Mouse (Mus musculus) MEL (cell line): ENCODE results near the gene Klhl22. TPM values are rescaled to one million over a fixed set of nuclear protein-coding genes. Genes with fewer than 3 reads are reported as not detected.

Experiments
- DNase-seq: peaks from one replicate; pipeline ENCODE4 v3.0.0; 2011; ENCODE audit warnings: low read depth, low spot score
- H3K27ac ChIP-seq: 2 replicates; pipeline ENCODE4 v1.5.1; 2012; ENCODE audit warnings: low read depth, mild to moderate bottlenecking, control low read depth, low read length, moderate library complexity; ENCODE audit not compliant: control insufficient read depth
- H3K27me3 ChIP-seq, 2 experiments: fragments of 150-350 bp in 1 of 2; sonication (generic) in 1 of 2; 2 replicates each; pipeline ENCODE4 v1.6.1; 2012; ENCODE audit warnings: low read length in 2 of 2, mild to moderate bottlenecking in 2 of 2, improper control_type of control experiment in 1 of 2, moderate library complexity in 1 of 2; ENCODE audit not compliant: insufficient read depth in 2 of 2, control insufficient read depth in 1 of 2
- H3K36me3 ChIP-seq, 2 experiments: 2 replicates each; pipeline ENCODE4 v1.6.1; 2012 to 2014; ENCODE audit warnings: low read length in 2 of 2, improper control_type of control experiment in 1 of 2, inconsistent platforms in 1 of 2, mild to moderate bottlenecking in 1 of 2; ENCODE audit not compliant: insufficient read depth in 2 of 2, control insufficient read depth in 1 of 2
- H3K4me1 ChIP-seq, 2 experiments: fragments of 150-350 bp in 1 of 2; sonication (generic) in 1 of 2; 2 replicates each; pipeline ENCODE4 v1.6.1; 2012; ENCODE audit warnings: low read length in 2 of 2, improper control_type of control experiment in 1 of 2, mild to moderate bottlenecking in 1 of 2; ENCODE audit not compliant: insufficient read depth in 2 of 2, control insufficient read depth in 1 of 2
- H3K4me3 ChIP-seq, 2 experiments: fragments of 150-350 bp in 1 of 2; sonication (generic) in 1 of 2; 2 replicates each; pipeline ENCODE4 v1.5.1; 2012; ENCODE audit warnings: low read depth in 2 of 2, low read length in 2 of 2, mild to moderate bottlenecking in 2 of 2, moderate library complexity in 2 of 2, control low read depth in 1 of 2, improper control_type of control experiment in 1 of 2; ENCODE audit not compliant: control insufficient read depth in 1 of 2, insufficient read depth in 1 of 2
- H3K79me2 ChIP-seq: 2 replicates; pipeline ENCODE4 v1.6.1; 2012; ENCODE audit warnings: mild to moderate bottlenecking, low read length, moderate library complexity; ENCODE audit not compliant: control insufficient read depth, poor library complexity, insufficient read depth
- H3K9ac ChIP-seq: 2 replicates; pipeline ENCODE4 v1.6.1; 2012; ENCODE audit warnings: low read depth, mild to moderate bottlenecking, control low read depth, low read length, moderate library complexity; ENCODE audit not compliant: control insufficient read depth, poor library complexity, severe bottlenecking
- H3K9me3 ChIP-seq: fragments of 150-350 bp; sonication (generic); replicated peaks from 2 replicates; pipeline ENCODE4 v1.6.1; 2012; ENCODE audit warnings: mild to moderate bottlenecking, low read length, improper control_type of control experiment, moderate library complexity; ENCODE audit not compliant: insufficient read depth
- BHLHE40 ChIP-seq: IDR thresholded peaks from 2 replicates; pipeline ENCODE4 v1.6.1; 2012; ENCODE audit warnings: low read depth, mild to moderate bottlenecking, inconsistent platforms, low read length, improper control_type of control experiment, borderline replicate concordance
- CTCF ChIP-seq, 3 experiments: IDR thresholded peaks in 2 of 3; conservative IDR thresholded peaks in 1 of 3; 2 replicates each; pipeline ENCODE4 v1.5.1; 2011 to 2012; ENCODE audit warnings: low read length in 3 of 3, low read depth in 2 of 3, mild to moderate bottlenecking in 2 of 3, improper control_type of control experiment in 1 of 3, inconsistent platforms in 1 of 3, mixed read lengths in 1 of 3, moderate library complexity in 1 of 3; ENCODE audit not compliant: control insufficient read depth in 1 of 3, insufficient read depth in 1 of 3, poor library complexity in 1 of 3, severe bottlenecking in 1 of 3
- ELF1 ChIP-seq: IDR thresholded peaks from 2 replicates; pipeline ENCODE4 v1.6.1; 2014; ENCODE audit warnings: low read depth, mild to moderate bottlenecking, inconsistent platforms, low read length, improper control_type of control experiment, moderate library complexity
- ETS1 ChIP-seq: IDR thresholded peaks from 2 replicates; pipeline ENCODE4 v1.6.1; 2012; ENCODE audit warnings: low read depth, mild to moderate bottlenecking, inconsistent platforms, low read length, improper control_type of control experiment, moderate library complexity
- GATA1 ChIP-seq: IDR thresholded peaks from 2 replicates; pipeline ENCODE4 v1.6.1; 2011; ENCODE audit warnings: low read depth, low read length, improper control_type of control experiment
- HCFC1 ChIP-seq: IDR thresholded peaks from 2 replicates; pipeline ENCODE4 v1.6.1; 2012; ENCODE audit warnings: low read depth, mild to moderate bottlenecking, inconsistent platforms, low read length, improper control_type of control experiment, moderate library complexity
- KAT2A ChIP-seq: conservative IDR thresholded peaks from 2 replicates; pipeline ENCODE4 v1.6.1; 2012; ENCODE audit warnings: low read depth, low read length, improper control_type of control experiment, inconsistent platforms
- MYB ChIP-seq: IDR thresholded peaks from 2 replicates; pipeline ENCODE4 v1.6.1; 2011; ENCODE audit warnings: mild to moderate bottlenecking, low read depth, low read length, improper control_type of control experiment
- NELFE ChIP-seq: IDR thresholded peaks from 2 replicates; pipeline ENCODE4 v1.6.1; 2011; ENCODE audit warnings: low read depth, low read length, improper control_type of control experiment
- NRF1 ChIP-seq: IDR thresholded peaks from 2 replicates; pipeline ENCODE4 v1.6.1; 2014; ENCODE audit warnings: low read depth, mild to moderate bottlenecking, inconsistent platforms, low read length, improper control_type of control experiment, moderate library complexity; ENCODE audit not compliant: poor library complexity, insufficient read depth, severe bottlenecking
- SMC3 ChIP-seq: IDR thresholded peaks from 2 replicates; pipeline ENCODE4 v1.6.1; 2011; ENCODE audit warnings: low read depth, low read length, improper control_type of control experiment
- TAL1 ChIP-seq: IDR thresholded peaks from 2 replicates; pipeline ENCODE4 v1.6.1; 2012; ENCODE audit warnings: mild to moderate bottlenecking, inconsistent platforms, low read length, moderate library complexity, mixed read lengths
- TCF12 ChIP-seq: IDR thresholded peaks from 2 replicates; pipeline ENCODE4 v1.6.1; 2014; ENCODE audit warnings: low read depth, mild to moderate bottlenecking, inconsistent platforms, low read length, improper control_type of control experiment, moderate library complexity
- USF1 ChIP-seq: IDR thresholded peaks from 2 replicates; pipeline ENCODE4 v1.6.1; 2014; ENCODE audit warnings: low read depth, mild to moderate bottlenecking, inconsistent platforms, low read length, improper control_type of control experiment, moderate library complexity
- ZC3H11A ChIP-seq: IDR thresholded peaks from 2 replicates; pipeline ENCODE4 v1.6.1; 2012; ENCODE audit warnings: low read depth, mild to moderate bottlenecking, inconsistent platforms, low read length, improper control_type of control experiment
- ZKSCAN1 ChIP-seq: IDR thresholded peaks from 2 replicates; pipeline ENCODE4 v1.6.1; 2012; ENCODE audit warnings: low read depth, mild to moderate bottlenecking, inconsistent platforms, low read length, improper control_type of control experiment, moderate library complexity
- ZNF384 ChIP-seq: IDR thresholded peaks from 2 replicates; pipeline ENCODE4 v1.6.1; 2012; ENCODE audit warnings: low read depth, mild to moderate bottlenecking, inconsistent platforms, low read length, improper control_type of control experiment
- polyA plus RNA-seq, 2 experiments: library from polyadenylated mRNA; stranded (reverse) in 1 of 2; unstranded in 1 of 2; fragments of >175 nt in 1 of 2; fragments of >200 nt in 1 of 2; gene quantifications; 2 replicates each; pipeline versions ENCODE4 v1.2.1 to v1.2.4; 2012; ENCODE audit warnings: low replicate concordance in 2 of 2, low read depth in 1 of 2; ENCODE audit not compliant: insufficient read length in 2 of 2, insufficient read depth in 1 of 2, missing spikeins in 1 of 2
- total RNA-seq: library from RNA; depleted of rRNA; stranded (reverse); fragments of 300-350 nt; gene quantifications from 2 replicates; pipeline ENCODE4 v1.2.3, GENCODE M21; 2012

Gene Klhl22
- total and polyA plus RNA-seq, 3 experiments: 82.4 to 191 (median 97.0) TPM

DNA sequence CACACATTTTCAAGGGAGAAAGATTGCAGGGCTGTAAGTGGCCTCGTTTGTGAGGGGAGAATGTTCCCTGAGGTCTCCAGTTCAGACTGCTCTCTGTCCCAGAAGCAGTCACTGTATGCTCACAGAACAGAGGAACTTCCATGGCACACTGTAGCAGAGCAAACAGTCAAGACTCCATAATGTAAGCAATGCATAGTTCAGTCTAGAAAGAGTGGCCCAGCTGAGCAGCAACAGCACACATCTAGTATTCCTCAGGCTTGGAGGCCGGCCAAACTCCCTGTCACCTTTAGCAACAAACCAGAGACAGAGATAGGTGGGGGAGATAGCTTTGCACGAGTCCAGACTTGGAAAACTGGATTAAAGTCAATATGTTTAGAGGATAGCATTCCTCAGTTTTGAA lies 6.4 kb upstream of the Klhl22 start:
- no peak overlapping the region for H3K27ac ChIP-seq
- no peak overlapping the region for H3K9ac ChIP-seq
- H3K79me2 ChIP-seq: no peaks in the 10 kb centered on the region
- peak; percentile 48 for DNase-seq
- no peaks in the 10 kb centered on the region; a peak in 1 of 4 replicates for H3K4me1 ChIP-seq
- no peak overlapping the region for H3K4me3 ChIP-seq
- peaks cover 0 to 5% of the 10 kb centered on the region in 2 experiments; a peak in 2 of 4 replicates for H3K36me3 ChIP-seq
- no peak for TF ChIP-seq NELFE
- 0 out of 2 replicates have a peak, but pooled peaks have one; percentile 36 for TF ChIP-seq ETS1
- H3K27me3 ChIP-seq: no peaks in the 10 kb centered on the region
- H3K9me3 ChIP-seq: no peaks in the 10 kb centered on the region

DNA sequence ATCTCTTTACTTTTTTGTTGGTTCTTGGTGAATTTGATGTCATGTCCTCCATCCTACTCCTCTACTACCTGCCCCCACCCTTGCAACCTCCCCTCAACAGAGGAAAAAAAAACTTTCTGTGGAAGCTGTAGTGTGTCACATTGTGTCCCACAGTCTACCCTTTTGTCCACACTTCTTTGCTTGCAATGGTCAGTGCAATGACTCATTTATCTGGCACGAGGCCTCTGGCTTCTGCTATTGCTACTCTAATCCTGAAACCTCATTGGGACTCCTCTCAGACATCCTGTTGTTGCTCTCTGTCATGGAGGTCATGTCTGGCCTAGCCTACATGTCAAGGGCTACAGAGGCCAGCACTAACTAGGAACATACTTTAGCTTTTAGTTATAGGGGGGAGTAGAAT lies 5.7 kb upstream of the Klhl22 start:
- no peaks in the 10 kb centered on the region for H3K27me3 ChIP-seq
- no peak overlapping the region for H3K9ac ChIP-seq
- H3K9me3 ChIP-seq: no peaks in the 10 kb centered on the region
- H3K79me2 ChIP-seq: no peaks in the 10 kb centered on the region
- H3K36me3 ChIP-seq: peaks cover 0 to 8% of the 10 kb centered on the region in 2 experiments; a peak in 2 of 4 replicates
- no peak for DNase-seq
- peaks cover 0 to 3% of the 10 kb centered on the region in 2 experiments; a peak in 2 of 4 replicates for H3K4me1 ChIP-seq
- no peak overlapping the region for H3K27ac ChIP-seq
- no peak for TF ChIP-seq GATA1
- no peak for TF ChIP-seq USF1
- TF ChIP-seq SMC3: no peak
- TF ChIP-seq ELF1: no peak
- H3K4me3 ChIP-seq: no peak overlapping the region

DNA sequence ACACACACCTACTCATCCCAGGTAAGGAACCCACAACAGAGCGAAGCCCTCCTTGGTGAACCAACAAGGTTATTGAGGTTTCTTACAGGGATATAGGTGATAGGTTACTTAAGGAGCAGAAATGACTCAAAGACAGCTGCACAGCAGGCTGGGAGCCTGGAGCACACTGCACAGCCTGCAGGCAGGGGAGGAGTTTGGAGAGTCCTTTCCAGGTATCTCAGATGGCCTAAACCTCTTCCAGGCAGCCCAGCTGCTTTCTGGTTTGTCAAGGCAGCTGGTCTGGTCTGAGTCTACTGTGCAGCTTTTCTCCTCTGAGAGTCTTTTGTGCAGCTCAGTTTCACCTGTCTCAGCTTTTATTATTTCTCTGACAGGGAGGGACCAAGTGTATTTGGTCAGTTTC lies 1.7 kb upstream of the Klhl22 start:
- DNase-seq: no peak
- no peak for TF ChIP-seq HCFC1
- no peak for TF ChIP-seq GATA1
- TF ChIP-seq MYB: no peak
- TF ChIP-seq SMC3: no peak
- no peak for TF ChIP-seq TAL1
- no peak for TF ChIP-seq ZKSCAN1
- no peak for TF ChIP-seq ZNF384
- TF ChIP-seq ZC3H11A: no peak
- TF ChIP-seq KAT2A: no peak
- TF ChIP-seq TCF12: no peak
- TF ChIP-seq NRF1: no peak
- TF ChIP-seq CTCF (IDR thresholded peaks at IDR 0.05 in 2 of 3, conservative IDR thresholded peaks at IDR 0.05 in 1 of 3; ENCODE audit: control insufficient read depth in 1 of 3, insufficient read depth in 1 of 3, low read depth in 2 of 3, low read length in 3 of 3, poor library complexity in 1 of 3, severe bottlenecking in 1 of 3): no peak
- TF ChIP-seq BHLHE40: no peak
- H3K27me3 ChIP-seq: no peaks in the 10 kb centered on the region
- peaks cover 10 to 18% of the 10 kb centered on the region in 2 experiments; a peak in 3 of 4 replicates for H3K4me1 ChIP-seq
- H3K79me2 ChIP-seq: peaks cover 19% of the 10 kb centered on the region
- H3K36me3 ChIP-seq: peaks cover 0 to 19% of the 10 kb centered on the region in 2 experiments; a peak in 2 of 4 replicates
- H3K4me3 ChIP-seq: no peak overlapping the region
- H3K27ac ChIP-seq: no peak overlapping the region
- no peaks in the 10 kb centered on the region for H3K9me3 ChIP-seq
- no peak overlapping the region for H3K9ac ChIP-seq
